Mouse (Mus musculus): ENCODE data around the gene Aox1.

Aox1 gene

GRCm38 (mm10) chr1:58065151-58065550 lies 35.4 kb downstream of the Aox1 start:
- no peak for DNase-seq (ENCODE audit: low spot score)

DNA sequence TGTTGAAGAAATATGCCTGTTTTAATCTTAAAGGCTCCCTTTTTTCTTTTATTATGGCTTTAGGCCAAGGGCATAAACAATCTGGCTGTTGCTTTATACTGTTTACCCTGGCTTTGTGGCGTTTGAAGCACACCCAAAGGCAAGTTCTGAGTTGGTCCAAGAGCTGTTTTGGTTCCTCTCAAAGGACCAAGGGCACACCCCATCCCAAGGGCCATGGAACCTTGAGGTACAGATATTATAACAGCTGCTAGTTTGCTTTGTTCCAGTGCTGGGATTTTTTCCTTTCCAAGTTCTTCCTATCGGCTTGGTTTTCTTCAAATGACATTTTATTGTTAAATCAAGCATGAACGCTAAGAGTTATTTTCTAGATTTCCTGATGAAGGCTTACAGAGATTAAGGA lies 35.9 kb downstream of the Aox1 start:
- DNase-seq (ENCODE audit: low spot score): no peak

GRCm38 (mm10) chr1:58069181-58069580 lies 39.5 kb downstream of the Aox1 start:
- DNase-seq (ENCODE audit: low spot score): no peak

GRCm38 (mm10) chr1:58070091-58070490 lies 40.4 kb downstream of the Aox1 start:
- no peak for DNase-seq (ENCODE audit: low spot score)

- DNase-seq (ENCODE audit: low spot score): no peak
These were observed 41.3 kb downstream of the Aox1 start for GRCm38 (mm10) chr1:58071006-58071405.

DNA sequence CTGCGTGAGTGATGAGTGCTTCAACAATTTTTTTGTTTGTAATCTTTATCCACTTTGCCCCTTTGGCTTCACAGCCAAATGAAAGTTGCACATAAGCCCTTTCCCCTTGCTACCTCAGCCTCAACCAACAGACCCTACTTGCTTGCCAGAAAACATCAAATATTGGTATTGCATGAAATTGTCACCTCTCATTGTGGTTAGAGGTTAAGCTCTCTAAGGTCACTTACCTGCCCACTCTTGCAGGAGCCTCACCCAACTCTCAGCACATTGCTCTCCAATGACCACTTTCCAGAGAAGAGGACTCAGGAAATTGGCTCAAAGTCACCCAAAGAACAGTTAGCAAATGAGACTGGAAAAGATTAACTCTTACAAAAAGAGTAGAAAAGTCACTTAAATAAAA lies 41.8 kb downstream of the Aox1 start:
- no peak for DNase-seq (ENCODE audit: low spot score)

GRCm38 (mm10) chr1:58072416-58072815 lies 42.7 kb downstream of the Aox1 start:
- DNase-seq (ENCODE audit: low spot score): no peak

- no peak for DNase-seq (ENCODE audit: low spot score)
These were observed 43.4 kb downstream of the Aox1 start for GRCm38 (mm10) chr1:58072991-58073730.

DNA sequence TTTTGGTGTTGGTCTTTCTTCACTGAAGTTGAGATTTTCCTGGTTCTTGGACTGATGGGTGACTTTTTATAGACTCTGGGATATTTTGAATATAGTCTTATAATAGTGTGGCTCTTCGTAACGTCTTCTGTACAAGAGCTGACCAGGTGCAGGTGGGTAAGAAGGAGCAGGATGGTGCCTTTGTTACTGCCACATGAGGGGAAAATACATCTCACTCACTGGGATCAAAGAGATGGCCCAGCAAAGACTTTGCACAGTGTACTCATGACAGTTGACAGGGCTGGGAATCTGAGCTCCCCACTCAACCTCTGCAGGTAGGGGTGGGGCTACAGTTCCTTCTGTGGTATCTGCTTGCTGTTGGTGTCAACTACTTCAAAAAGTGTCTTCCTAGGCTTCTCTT lies 44.5 kb downstream of the Aox1 start:
- no peak for DNase-seq (ENCODE audit: low spot score)

DNA sequence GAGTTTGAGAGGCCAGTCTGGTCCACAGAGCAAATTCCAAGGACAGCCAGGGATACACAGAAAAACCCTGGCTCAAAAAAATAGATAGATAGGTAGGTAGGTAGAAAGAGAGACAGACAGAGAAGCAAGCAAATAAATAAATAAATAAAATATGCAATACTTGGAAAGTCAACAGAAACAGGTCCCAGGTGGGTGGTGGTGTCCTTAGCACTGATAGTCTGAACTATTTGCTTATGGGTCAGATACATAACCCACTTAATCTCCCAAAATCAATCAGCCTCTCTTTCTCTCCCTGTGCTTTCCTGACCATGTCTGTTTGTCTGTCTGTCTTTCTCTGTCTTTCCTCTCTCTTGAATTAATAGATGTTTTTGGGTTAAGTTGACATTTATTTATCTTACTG lies 48.2 kb downstream of the Aox1 start:
- no peak for DNase-seq (ENCODE audit: low spot score)

DNA sequence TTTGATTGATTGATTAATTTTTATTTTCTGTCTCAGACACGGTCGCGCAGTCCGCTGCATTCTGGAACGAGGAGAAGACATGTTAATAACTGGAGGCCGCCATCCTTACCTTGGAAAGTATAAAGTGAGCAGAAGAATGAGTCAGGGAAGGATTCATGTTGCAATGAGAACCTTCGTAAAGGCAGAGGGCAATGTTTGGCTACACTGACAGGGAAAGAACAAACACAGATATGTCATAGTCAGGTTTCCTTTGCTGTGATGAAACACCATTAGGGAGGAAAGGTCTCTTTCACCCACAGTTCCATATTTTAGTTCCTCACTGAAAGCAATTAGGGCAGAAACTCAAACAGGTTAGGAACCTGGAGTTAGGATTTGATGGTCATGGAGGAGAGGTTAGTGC lies 48.7 kb downstream of the Aox1 start:
- DNase-seq (ENCODE audit: low spot score): no peak

DNA sequence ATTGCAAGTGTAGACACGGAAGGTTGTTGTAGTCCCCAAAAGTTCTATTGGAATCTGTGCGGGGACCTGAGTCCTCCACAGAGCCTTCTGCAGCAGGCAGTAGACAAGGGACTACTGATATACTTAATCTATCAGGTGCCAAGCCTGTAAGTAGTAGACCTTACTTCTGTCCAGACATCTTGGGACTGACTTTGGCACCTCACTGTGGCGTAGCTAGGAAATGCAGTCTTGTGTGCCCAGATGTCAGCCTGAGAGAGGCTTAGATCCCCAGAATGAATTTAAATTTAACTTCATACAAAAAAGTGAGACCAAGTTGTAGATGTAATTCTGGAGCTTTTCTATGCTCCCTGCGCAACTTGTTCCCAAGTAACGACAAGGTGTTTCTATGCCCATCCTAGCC lies 50.0 kb downstream of the Aox1 start:
- DNase-seq (ENCODE audit: low spot score): peak; percentile 37

DNA sequence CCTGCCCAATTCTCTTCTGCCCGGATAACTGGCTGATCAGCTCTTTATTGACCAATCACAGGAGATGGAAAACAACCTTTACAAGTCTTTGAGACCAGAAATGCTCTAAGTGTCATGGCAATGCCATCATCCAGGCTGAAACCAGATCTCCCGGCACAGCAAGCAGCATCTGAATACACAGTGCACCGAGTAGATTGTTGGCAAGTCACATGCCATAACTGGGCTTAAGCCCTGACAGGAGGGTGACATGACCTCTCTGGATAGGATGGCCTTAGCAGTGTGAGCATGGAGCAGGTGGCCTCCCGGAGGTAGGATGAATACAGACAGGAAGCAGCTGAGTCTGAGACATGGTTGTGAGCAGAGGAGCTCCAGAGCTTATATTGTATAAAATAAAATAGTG lies 50.7 kb downstream of the Aox1 start:
- no peak for DNase-seq (ENCODE audit: low spot score)

- DNase-seq (ENCODE audit: low spot score): no peak
These were observed 51.6 kb downstream of the Aox1 start for GRCm38 (mm10) chr1:58081356-58081755.

GRCm38 (mm10) chr1:58089316-58089715 lies 59.6 kb downstream of the Aox1 start:
- DNase-seq (ENCODE audit: low spot score): peak; percentile 8

GRCm38 (mm10) chr1:58090191-58090590 lies 60.5 kb downstream of the Aox1 start:
- no peak for DNase-seq (ENCODE audit: low spot score)

DNA sequence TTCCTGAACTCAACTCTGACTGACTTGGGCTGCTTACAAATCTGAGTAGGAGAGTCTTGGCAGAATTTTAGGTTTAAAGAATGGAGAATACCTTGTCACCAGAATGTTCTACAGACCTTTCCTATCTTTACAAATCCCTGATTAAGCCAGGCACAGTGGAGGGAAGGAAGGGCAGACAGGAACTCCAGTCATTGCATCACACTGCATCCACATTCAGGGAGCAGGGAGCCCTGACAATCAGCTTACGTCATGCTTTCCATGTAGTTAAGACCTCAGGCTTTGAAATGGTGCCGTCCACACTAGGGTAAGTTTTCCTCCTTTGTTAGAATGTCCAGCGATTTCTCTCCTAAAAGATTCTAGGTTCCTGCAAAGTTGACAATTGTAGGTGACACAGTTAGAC lies 61.5 kb downstream of the Aox1 start:
- DNase-seq (ENCODE audit: low spot score): peak; percentile 8

GRCm38 (mm10) chr1:58091992-58092560 lies 62.3 kb downstream of the Aox1 start:
- no peak for DNase-seq (ENCODE audit: low spot score)

- DNase-seq (ENCODE audit: low spot score): no peak
These were observed 67.6 kb downstream of the Aox1 start for GRCm38 (mm10) chr1:58097338-58097737.

DNA sequence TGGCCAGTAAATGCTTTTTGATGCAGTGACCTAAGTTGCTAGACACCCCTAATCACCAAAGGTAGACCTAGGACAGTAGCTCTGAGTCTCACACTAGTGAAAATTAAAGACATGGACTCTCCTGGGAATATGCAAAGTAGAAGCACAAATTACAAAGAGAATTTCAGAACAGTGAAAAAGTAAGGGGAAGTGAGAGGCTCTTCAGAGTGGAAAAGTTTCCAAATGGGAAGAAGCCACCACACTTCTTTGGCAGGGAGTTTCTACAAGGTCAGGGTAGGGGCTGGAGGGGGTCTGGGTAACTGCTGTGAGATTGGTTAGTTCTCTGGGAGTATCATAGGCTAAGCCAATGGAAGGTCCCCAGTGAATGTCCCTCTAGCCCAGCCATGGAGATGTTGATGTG lies 69.4 kb downstream of the Aox1 start:
- DNase-seq (ENCODE audit: low spot score): no peak

- DNase-seq (ENCODE audit: low spot score): peak; percentile 97
These were observed 71.9 kb downstream of the Aox1 start for GRCm38 (mm10) chr1:58101531-58102146.

DNA sequence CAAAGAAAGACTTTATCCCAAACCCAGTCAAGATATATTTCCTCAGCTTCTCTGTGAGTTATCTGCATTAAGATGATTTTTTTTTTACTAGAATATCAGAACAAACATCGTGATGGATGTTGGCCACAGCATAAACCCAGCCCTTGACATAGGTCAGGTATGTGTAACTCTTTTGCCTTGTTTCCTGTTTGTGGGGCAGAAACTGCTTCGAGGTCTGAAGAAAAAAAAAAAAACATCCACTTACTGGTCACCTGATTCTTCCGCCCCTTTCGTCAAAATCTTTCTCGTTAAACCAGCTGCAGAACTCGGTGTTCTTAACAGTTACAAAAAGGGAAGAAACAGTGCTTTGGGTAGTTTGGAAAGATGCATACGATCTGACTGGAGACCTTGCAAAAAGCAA lies 72.8 kb downstream of the Aox1 start:
- no peak for DNase-seq (ENCODE audit: low spot score)

GRCm38 (mm10) chr1:58105685-58106084 lies 76.0 kb downstream of the Aox1 start:
- no peak for DNase-seq (ENCODE audit: low spot score)

GRCm38 (mm10) chr1:58107066-58107465 lies 77.3 kb downstream of the Aox1 start:
- no peak for DNase-seq (ENCODE audit: low spot score)

Data from adipocyte (in vitro differentiated cells).